Mouse (Mus musculus) liver, adult 2 months (tissue): ENCODE results near the gene Lamtor1. TPM values are rescaled to one million over a fixed set of nuclear protein-coding genes. Genes with fewer than 3 reads are reported as not detected.
A peak's percentile ranks its signal among the peaks of the same experiment; 100 is the strongest.

Source experiments
- DNase-seq: peaks from one replicate; pipeline ENCODE4 v3.0.0-alpha.2; 2011; ENCODE audit warnings: low read depth, low spot score; ENCODE audit errors: extremely low read depth
- H3K27ac ChIP-seq: fragments of 200-500 bp; replicated peaks from 2 replicates; pipeline ENCODE4 v1.5.1; 2012; ENCODE audit warnings: low read depth, mild to moderate bottlenecking, control low read depth, inconsistent platforms, low read length; ENCODE audit not compliant: insufficient read depth
- H3K27me3 ChIP-seq: fragments of 200-500 bp; 2 replicates; pipeline ENCODE4 v1.6.1; 2012; ENCODE audit warnings: mild to moderate bottlenecking, moderate library complexity, low read length, inconsistent platforms; ENCODE audit not compliant: control insufficient read depth, insufficient read depth
- H3K36me3 ChIP-seq: fragments of 200-500 bp; 2 replicates; pipeline ENCODE4 v1.6.1; 2012; ENCODE audit warnings: low read length, inconsistent platforms; ENCODE audit not compliant: control insufficient read depth, insufficient read depth
- H3K4me1 ChIP-seq: fragments of 200-500 bp; 2 replicates; pipeline ENCODE4 v1.6.1; 2011; ENCODE audit warnings: low read length; ENCODE audit not compliant: control insufficient read depth, insufficient read depth
- H3K4me3 ChIP-seq: fragments of 200-500 bp; 2 replicates; pipeline ENCODE4 v1.5.1; 2011; ENCODE audit warnings: low read depth, mild to moderate bottlenecking, control low read depth, low read length, moderate library complexity; ENCODE audit not compliant: insufficient read depth
- H3K79me2 ChIP-seq: fragments of 200-500 bp; 2 replicates; pipeline ENCODE4 v1.6.1; 2012; ENCODE audit warnings: inconsistent platforms, mild to moderate bottlenecking, low read length, moderate library complexity; ENCODE audit not compliant: control insufficient read depth, insufficient read depth
- H3K9ac ChIP-seq: fragments of 200-500 bp; 2 replicates; pipeline ENCODE4 v1.6.1; 2012; ENCODE audit warnings: low read depth, mild to moderate bottlenecking, control low read depth, inconsistent platforms, low read length
- CTCF ChIP-seq: fragments of 200-500 bp; IDR thresholded peaks from 2 replicates; pipeline ENCODE4 v1.5.1; 2011; ENCODE audit warnings: low read depth, low read length, control low read depth
- POLR2A ChIP-seq: fragments of 200-500 bp; IDR thresholded peaks from 2 replicates; pipeline ENCODE4 v1.6.1; 2011; ENCODE audit warnings: low read length, control low read depth; ENCODE audit not compliant: insufficient read depth; ENCODE audit errors: extremely low read depth
- WGBS: fragments of 180-500 bp; shearing (Covaris S2); methylation state at CpG from one replicate; pipeline ENCODE4 v1.1.7; 2018; 5-methylcytosine and 5-hydroxymethylcytosine counted together
- polyA plus RNA-seq: library from polyadenylated mRNA; depleted of rRNA; stranded (reverse); fragments of >200 nt; gene quantifications from 2 replicates; pipeline ENCODE4 v1.2.3, GENCODE M21; 2012
- total RNA-seq: library from RNA; depleted of rRNA; stranded (reverse); fragments of >200 nt; gene quantifications from 2 replicates; pipeline ENCODE4 v1.2.3, GENCODE M21; 2014

Lamtor1 gene
- total and polyA plus RNA-seq, 2 experiments = 64.1 to 171 TPM

DNA sequence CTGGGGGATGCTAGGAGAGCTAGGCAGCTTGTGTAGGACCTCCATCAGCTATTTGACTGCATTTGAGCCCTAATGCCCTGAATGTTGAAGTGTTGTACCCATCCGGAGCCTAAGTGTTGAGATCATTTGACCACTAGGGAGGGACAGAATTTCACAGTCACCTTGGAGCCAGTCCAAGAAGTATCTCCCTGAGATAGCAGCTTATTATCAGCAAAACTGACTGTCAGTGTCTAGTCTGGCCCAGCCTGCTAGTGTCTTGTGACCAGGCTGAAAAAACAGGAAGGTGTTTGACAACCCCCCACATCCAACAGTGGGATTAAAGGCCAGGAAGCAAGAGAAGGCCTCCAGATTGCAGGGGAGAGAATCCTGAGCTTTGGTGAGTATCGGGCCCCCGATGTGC is 34.4 kb upstream of the Lamtor1 start:
- 60% methylated on average over 3 of the region's 3 CpGs for WGBS
- Histone ChIP-seq H3K36me3 (no peaks in the 10 kb centered on the region), H3K79me2 (no peaks in the 10 kb centered on the region), H3K27ac (peak overlapping the region; percentile 54), H3K4me1 (no peaks in the 10 kb centered on the region), H3K9ac (peak overlapping the region; percentile 29), H3K4me3 (peak overlapping the region; percentile 3), H3K27me3 (no peaks in the 10 kb centered on the region)
- TF ChIP-seq CTCF = no peak
- TF ChIP-seq POLR2A = no peak
- DNase-seq = peak; percentile 43

- Histone ChIP-seq H3K79me2 (no peaks in the 10 kb centered on the region), H3K4me3 (no peak overlapping the region), H3K27ac (no peak overlapping the region), H3K36me3 (no peaks in the 10 kb centered on the region), H3K27me3 (no peaks in the 10 kb centered on the region), H3K9ac (no peak overlapping the region), H3K4me1 (no peaks in the 10 kb centered on the region)
- 97% methylated on average over 1 of the region's 1 CpGs for WGBS
- TF ChIP-seq CTCF = no peak
- TF ChIP-seq POLR2A = no peak
- DNase-seq = no peak
Measured at GRCm38 (mm10) chr7:101875978-101876377, 29.7 kb upstream of the Lamtor1 start.

DNA sequence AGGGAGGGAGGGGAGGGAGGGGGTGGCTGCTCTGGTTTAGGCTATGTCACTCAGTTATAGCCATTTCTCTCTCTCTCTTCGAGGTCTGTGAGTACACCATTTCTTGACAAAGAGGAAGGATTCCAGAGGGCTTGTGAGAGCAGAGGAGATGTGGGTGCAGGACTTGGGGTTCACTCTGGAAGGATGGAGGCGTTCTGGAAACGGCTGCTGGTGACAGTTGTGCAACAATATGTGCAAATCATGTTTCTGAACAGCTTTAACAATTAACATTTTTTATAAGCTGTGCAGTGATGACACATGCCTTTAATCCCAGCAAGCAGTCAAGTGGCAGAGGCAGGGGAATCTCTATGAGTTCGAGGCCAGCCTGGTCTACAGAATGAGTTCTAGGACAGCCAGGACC is 24.8 kb upstream of the Lamtor1 start:
- Histone ChIP-seq H3K36me3 (no peaks in the 10 kb centered on the region), H3K79me2 (no peaks in the 10 kb centered on the region), H3K27me3 (no peaks in the 10 kb centered on the region), H3K4me1 (0 out of 2 replicates have a peak, but pooled peaks cover 6% of the 10 kb centered on the region), H3K4me3 (no peak overlapping the region), H3K27ac (no peak overlapping the region), H3K9ac (no peak overlapping the region)
- WGBS = 74% methylated on average over 4 of the region's 4 CpGs
- TF ChIP-seq POLR2A (no peak), CTCF (no peak)
- no peak for DNase-seq

DNA sequence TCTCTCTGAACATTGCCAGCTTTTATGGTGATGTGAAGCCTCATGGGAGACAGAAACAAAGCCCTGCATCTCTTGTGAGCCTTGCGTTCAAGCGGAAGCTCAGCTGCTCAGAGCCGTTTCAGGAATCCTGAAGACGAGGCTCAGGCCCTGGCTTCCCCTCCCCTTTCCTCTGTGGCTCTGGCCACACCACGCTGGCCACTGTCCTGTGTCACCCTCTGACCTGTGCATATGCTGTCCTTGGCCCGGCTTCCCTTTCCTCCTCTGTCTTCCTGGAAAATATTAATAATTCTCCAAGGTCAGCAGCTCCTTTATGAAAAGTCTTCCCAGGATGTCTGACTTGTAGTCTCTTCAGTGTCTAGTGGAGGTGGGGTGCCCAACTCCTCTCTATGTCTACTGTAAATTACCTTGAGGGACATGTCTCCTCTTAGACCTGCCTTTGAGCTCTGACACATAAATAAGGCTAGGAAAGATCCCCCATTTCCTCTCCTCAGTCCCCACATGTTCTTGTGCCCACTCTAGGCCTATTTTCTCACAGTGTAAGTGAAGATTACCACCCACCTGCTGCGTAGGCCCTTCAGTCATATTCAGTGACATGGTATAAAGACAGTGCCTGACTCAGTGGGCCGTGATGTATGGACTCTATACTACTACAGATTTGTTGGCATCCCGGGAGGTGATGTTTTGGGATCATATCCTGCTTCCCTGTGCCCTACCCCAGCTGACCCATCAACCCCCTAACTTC is 23.1 kb upstream of the Lamtor1 start:
- WGBS = 76% methylated on average over 9 of the region's 9 CpGs
- Histone ChIP-seq H3K9ac (no peak overlapping the region), H3K79me2 (no peaks in the 10 kb centered on the region), H3K27me3 (no peaks in the 10 kb centered on the region), H3K4me1 (0 out of 2 replicates have a peak, but pooled peaks cover 6% of the 10 kb centered on the region), H3K27ac (peak overlapping the region; percentile 60), H3K4me3 (no peak overlapping the region), H3K36me3 (no peaks in the 10 kb centered on the region)
- DNase-seq = no peak
- TF ChIP-seq CTCF (no peak), POLR2A (no peak)

- Histone ChIP-seq H3K27ac (no peak overlapping the region), H3K4me1 (0 out of 2 replicates have a peak, but pooled peaks cover 6% of the 10 kb centered on the region), H3K27me3 (no peaks in the 10 kb centered on the region), H3K36me3 (no peaks in the 10 kb centered on the region), H3K79me2 (no peaks in the 10 kb centered on the region), H3K9ac (no peak overlapping the region), H3K4me3 (no peak overlapping the region)
- DNase-seq = no peak
- TF ChIP-seq POLR2A = no peak
- TF ChIP-seq CTCF = no peak
- WGBS = 96% methylated on average over 4 of the region's 4 CpGs
Measured at GRCm38 (mm10) chr7:101884160-101884559, 21.5 kb upstream of the Lamtor1 start.

DNA sequence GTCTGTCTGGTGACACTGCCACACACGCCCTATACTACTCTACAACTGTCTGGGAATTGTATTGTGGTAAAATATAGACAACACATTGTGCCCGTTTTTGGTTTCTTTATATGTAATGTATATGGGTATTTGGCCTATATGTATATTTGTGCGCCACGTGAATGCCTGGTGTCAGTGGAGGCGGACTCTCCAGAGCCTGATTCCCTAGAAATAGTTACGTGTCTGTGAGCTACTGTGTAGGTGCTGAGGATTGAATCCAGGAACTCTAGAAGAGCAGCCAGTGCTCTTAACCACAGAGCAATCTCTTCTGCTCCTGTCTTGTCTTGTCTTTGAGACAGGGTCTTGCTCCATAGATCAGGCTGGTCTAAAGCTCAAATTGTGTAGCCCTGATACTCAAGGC is 19.4 kb upstream of the Lamtor1 start:
- Histone ChIP-seq H3K27ac (no peak overlapping the region), H3K79me2 (no peaks in the 10 kb centered on the region), H3K9ac (no peak overlapping the region), H3K4me3 (no peak overlapping the region), H3K36me3 (no peaks in the 10 kb centered on the region), H3K27me3 (no peaks in the 10 kb centered on the region), H3K4me1 (0 out of 2 replicates have a peak, but pooled peaks cover 6% of the 10 kb centered on the region)
- no peak for DNase-seq
- TF ChIP-seq POLR2A (no peak), CTCF (no peak)
- 89% methylated on average over 6 of the region's 6 CpGs for WGBS
